Comparison of ENCODE assay signal across 7 mouse cellular contexts in the genomic region with DNA sequence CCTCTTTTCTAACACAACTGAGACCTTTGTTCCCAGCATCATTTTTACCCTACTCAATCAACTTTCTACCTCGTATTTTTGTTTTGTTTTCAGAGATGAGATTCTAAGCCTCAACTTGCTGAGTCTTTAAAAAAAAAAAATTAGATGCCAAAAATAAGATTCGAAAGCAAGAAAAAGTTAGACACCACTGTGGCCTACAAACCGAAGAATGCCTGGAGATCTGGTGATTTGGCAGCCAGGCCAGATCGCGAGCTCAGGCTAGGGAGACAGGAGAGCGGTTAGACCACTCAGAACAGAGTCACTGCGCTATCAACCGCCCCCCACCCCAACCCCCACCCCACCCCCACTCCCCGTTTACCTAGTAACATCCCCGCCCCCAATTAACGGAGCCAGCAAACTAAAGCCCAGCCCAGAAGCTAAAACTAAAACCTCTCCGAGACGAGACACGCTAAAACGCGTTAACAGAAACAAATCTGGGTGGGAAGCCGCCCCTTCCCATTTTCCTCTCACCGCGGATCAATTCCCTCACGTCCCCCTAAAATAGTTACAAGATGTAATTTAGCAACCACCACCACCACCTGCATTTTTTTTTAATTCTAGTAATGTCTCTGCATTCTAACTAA. TPM values are rescaled to one million over a fixed set of nuclear protein-coding genes. Genes with fewer than 3 reads are reported as not detected.
DNase-seq lines count a peak whose midpoint lies in the region; ATAC-seq and TF ChIP-seq lines count a peak whose summit lies in the region.

No protein-coding gene starts in this region.

- H3K4me3 ChIP-seq in left cerebral cortex, adult 2 months = peak overlapping the region; percentile 74
- H3K4me3 ChIP-seq in forebrain, postnatal 0 days (ENCODE audit: low read depth, low read length) = peak overlapping the region; percentile 98
- H3K4me3 ChIP-seq in liver, embryonic 14.5 days (ENCODE audit: insufficient read depth in 1 of 2, low read depth in 2 of 2, low read length in 2 of 2) = peak overlapping the region; percentile 74 to 78

- no peaks in the 10 kb centered on the region for H3K27me3 ChIP-seq in forebrain, postnatal 0 days (ENCODE audit: insufficient read depth, low read length)
- H3K27me3 ChIP-seq in liver, embryonic 14.5 days (ENCODE audit: control insufficient read depth, insufficient read depth, low read length) = no peaks in the 10 kb centered on the region

- H3K36me3 ChIP-seq in forebrain, postnatal 0 days (ENCODE audit: insufficient read depth) = no peaks in the 10 kb centered on the region
- H3K36me3 ChIP-seq in liver, embryonic 14.5 days (replicated peaks; ENCODE audit: control insufficient read depth, insufficient read depth, low read depth) = peaks cover 6% of the 10 kb centered on the region

- peak overlapping the region; percentile 91 for H3K9ac ChIP-seq in forebrain, postnatal 0 days
- peak overlapping the region; percentile 89 for H3K9ac ChIP-seq in liver, embryonic 14.5 days (replicated peaks)

- H3K4me2 ChIP-seq in forebrain, postnatal 0 days (ENCODE audit: low read depth) = peak overlapping the region; percentile 73
- peak overlapping the region; percentile 82 for H3K4me2 ChIP-seq in liver, embryonic 14.5 days (ENCODE audit: low read depth)

- intact Hi-C loops in left cerebral cortex, adult 2 months (cut with DNase I) = loop anchor here (5.0 kb wide), 1 partner anchor 100 kb away; no protein-coding TSS in a partner anchor
- intact Hi-C loops in left cerebral cortex, postnatal 14 days (cut with DNase I) = loop anchor here (5.0 kb wide), 1 partner anchor 100 kb away; no protein-coding TSS in a partner anchor

- 0 out of 2 replicates have a peak, but pooled peaks cover 4% of the 10 kb centered on the region for H3K4me1 ChIP-seq in forebrain, postnatal 0 days (ENCODE audit: insufficient read depth)
- H3K4me1 ChIP-seq in liver, embryonic 14.5 days (replicated peaks; ENCODE audit: control insufficient read depth in 2 of 2, insufficient read depth in 2 of 2, low read length in 1 of 2) = peaks cover 2 to 3% of the 10 kb centered on the region in 2 experiments; a peak in 1 of 4 replicates

- ATAC-seq in forebrain, postnatal 0 days = no peak
- ATAC-seq in liver, embryonic 14.5 days (ENCODE audit: insufficient read depth) = no peak

- no peak for TF ChIP-seq CTCF in left cerebral cortex, adult 2 months (IDR thresholded peaks at IDR 0.05)
- no peak for TF ChIP-seq CTCF in forebrain, postnatal 0 days (IDR thresholded peaks at IDR 0.05; ENCODE audit: low read depth)
- no peak for TF ChIP-seq CTCF in liver, embryonic 14.5 days (IDR thresholded peaks at IDR 0.05; ENCODE audit: low read depth)

- 7% methylated on average over 20 of the region's 20 CpGs for WGBS in forebrain, postnatal 0 days
- WGBS in liver, embryonic 14.5 days (ENCODE audit: insufficient replicate concordance) = 4% methylated on average over 20 of the region's 20 CpGs

- no peak for TF ChIP-seq EP300 in liver, embryonic 14.5 days (IDR thresholded peaks at IDR 0.05; ENCODE audit: low read depth)

- no peaks in the 10 kb centered on the region for H3K9me3 ChIP-seq in forebrain, postnatal 0 days (ENCODE audit: low read length)
- H3K9me3 ChIP-seq in liver, embryonic 14.5 days (ENCODE audit: control insufficient read depth, low read length) = no peaks in the 10 kb centered on the region

- peak overlapping the region; percentile 96; the same call in 1 of the 2 replicates for H3K27ac ChIP-seq in left cerebral cortex, adult 2 months
- H3K27ac ChIP-seq in forebrain, postnatal 0 days (ENCODE audit: low read depth, low read length) = peak overlapping the region; percentile 96; the same call in 1 of the 2 replicates
- no peak overlapping the region for H3K27ac ChIP-seq in liver, embryonic 14.5 days

- no peak for DNase-seq in left cerebral cortex, adult 2 months (ENCODE audit: extremely low spot score in 1 of 2, low spot score in 2 of 2)
- no peak for DNase-seq in left cerebral cortex, postnatal 14 days (ENCODE audit: low spot score in 2 of 2)
- DNase-seq in adrenal gland, postnatal 25 days = peak; percentile 10
- no peak for DNase-seq in forebrain, postnatal 0 days
- no peak for DNase-seq in liver, embryonic 14.5 days (ENCODE audit: low read depth in 3 of 3, low spot score in 3 of 3)
- no peak for DNase-seq in right cerebral cortex, postnatal 25 days
- no peak for DNase-seq in right cerebral cortex, postnatal 36 days (ENCODE audit: low spot score in 2 of 2)

RNA-seq across cellular contexts. Expression of a gene that starts 2.0 kb away (rescaled TPM):
- 1 to 10 TPM; 2.3 to 2.4 TPM for total RNA-seq in left cerebral cortex, adult 2 months (2021)
- 1 to 10 TPM; 1.4 to 2.0 TPM for total RNA-seq in left cerebral cortex, postnatal 14 days (2021)
- total RNA-seq in adrenal gland, postnatal 25 days (2021) = 9.8 and 13.5 TPM in 2 replicates
- total RNA-seq in forebrain, postnatal 0 days (2014; rRNA removed) = 2.3 and 3.1 TPM in 2 replicates
- 10.8 and 11.8 TPM in 2 replicates for polyA plus RNA-seq in forebrain, postnatal 0 days (2015; fragmentation: Nextera tagmentation; extraction: Ambion mirVana)
- polyA plus RNA-seq in liver, embryonic 14.5 days (2012; rRNA removed) = 3.9 and 4.0 TPM in 2 replicates
- 9.0 TPM in 2 replicates for polyA plus RNA-seq in liver, embryonic 14.5 days (2014; fragmentation: Nextera tagmentation; extraction: Ambion mirVana)

RNA-seq across cellular contexts. Expression of a gene that starts 2.7 kb away (rescaled TPM):
- 100 to 1,000 TPM; 196 to 219 TPM for total RNA-seq in left cerebral cortex, adult 2 months (2021)
- total RNA-seq in left cerebral cortex, postnatal 14 days (2021) = 100 to 1,000 TPM; 167 to 195 TPM
- 241 and 288 TPM in 2 replicates for total RNA-seq in adrenal gland, postnatal 25 days (2021)
- total RNA-seq in forebrain, postnatal 0 days (2014; rRNA removed) = 106 and 126 TPM in 2 replicates
- polyA plus RNA-seq in forebrain, postnatal 0 days (2015; fragmentation: Nextera tagmentation; extraction: Ambion mirVana) = 13.7 and 26.0 TPM in 2 replicates
- 20.5 and 27.9 TPM in 2 replicates for polyA plus RNA-seq in liver, embryonic 14.5 days (2012; rRNA removed)
- 30.3 and 34.5 TPM in 2 replicates for polyA plus RNA-seq in liver, embryonic 14.5 days (2014; fragmentation: Nextera tagmentation; extraction: Ambion mirVana)
